ENCODE assay signal across 7 mouse cellular contexts in genomic region chr12:43827296-43827695, GRCm38 (mm10).
DNase-seq lines count a peak whose midpoint lies in the region.

No protein-coding gene starts in this region.

- intact Hi-C loops in left cerebral cortex, postnatal 4 days (cut with DNase I), result no loop called here

- peak; percentile 82 for DNase-seq in left cerebral cortex, adult 11 months (ENCODE audit: low spot score)
- no peak for DNase-seq in left cerebral cortex, postnatal 4 days
- peak; percentile 73 for DNase-seq in adrenal gland, postnatal 14 days
- peak; percentile 50 for DNase-seq in layer of hippocampus, adult 9-10 months (ENCODE audit: low spot score)
- DNase-seq in right cerebral cortex, postnatal 36 days (ENCODE audit: low spot score in 2 of 2), result peak; percentile 83 to 89
- no peak for DNase-seq in cerebellum, postnatal 14 days
- DNase-seq in cerebellum, adult 18-20 months, result no peak

Comparison
In these comparisons a context has a peak if more than half of its experiments do, and no peak if none do; other contexts are left out.
1. DNase-seq: peak in left cerebral cortex, adult 11 months (single experiment), adrenal gland, postnatal 14 days (single experiment), layer of hippocampus, adult 9-10 months (single experiment) and right cerebral cortex, postnatal 36 days (2 of 2); none in left cerebral cortex, postnatal 4 days (single experiment), cerebellum, postnatal 14 days (0 of 2) and cerebellum, adult 18-20 months (0 of 2).